Comparison of ENCODE assay signal across 10 mouse cellular contexts in genomic region chr5:30589069-30589468, GRCm38 (mm10). TPM values are rescaled to one million over a fixed set of nuclear protein-coding genes. Genes with fewer than 3 reads are reported as not detected.
DNase-seq lines count a peak whose midpoint lies in the region; ATAC-seq and TF ChIP-seq lines count a peak whose summit lies in the region.
"Had no signal": no experiment of that assay in that cellular context is flagged by ENCODE, and none has a peak within 500 bp of the region (broad histone marks: within the 10 kb centered on the region; RNA-seq: fewer than 3 reads in every experiment).

No protein-coding gene starts in this region.

- no peaks in the 10 kb centered on the region for H3K9me3 ChIP-seq in heart, embryonic 10.5 days
- H3K9me3 ChIP-seq in E14TG2a.4 (ENCODE audit: low read length), result no peaks in the 10 kb centered on the region
- no peaks in the 10 kb centered on the region for H3K9me3 ChIP-seq in forebrain, embryonic 15.5 days
- no peaks in the 10 kb centered on the region for H3K9me3 ChIP-seq in liver, embryonic 11.5 days (ENCODE audit: control insufficient read depth, low read length)

- ATAC-seq in forebrain, embryonic 15.5 days (replicated peaks), result no peak
- no peak for ATAC-seq in liver, embryonic 11.5 days (replicated peaks; ENCODE audit: low FRiP score)

- H3K36me3 ChIP-seq in heart, embryonic 10.5 days, result no peaks in the 10 kb centered on the region
- no peaks in the 10 kb centered on the region for H3K36me3 ChIP-seq in E14TG2a.4 (ENCODE audit: insufficient read depth, low read length)
- no peaks in the 10 kb centered on the region for H3K36me3 ChIP-seq in forebrain, embryonic 15.5 days
- H3K36me3 ChIP-seq in liver, embryonic 11.5 days (ENCODE audit: control insufficient read depth, insufficient read depth, low read length), result no peaks in the 10 kb centered on the region

- 43% methylated on average over 4 of the region's 4 CpGs for WGBS in heart, embryonic 10.5 days
- 44% methylated on average over 4 of the region's 4 CpGs for WGBS in forebrain, embryonic 15.5 days
- 58% methylated on average over 4 of the region's 4 CpGs for WGBS in liver, embryonic 11.5 days

- no peak for TF ChIP-seq CTCF in E14TG2a.4 (conservative IDR thresholded peaks at IDR 0.05; ENCODE audit: low read length)

- H3K4me3 ChIP-seq in heart, embryonic 10.5 days, result peak overlapping the region; percentile 66
- H3K4me3 ChIP-seq in E14TG2a.4 (replicated peaks; ENCODE audit: low read length), result peak overlapping the region; percentile 80
- H3K4me3 ChIP-seq in forebrain, embryonic 15.5 days, result peak overlapping the region; percentile 69
- no peak overlapping the region for H3K4me3 ChIP-seq in liver, embryonic 11.5 days (ENCODE audit: low read depth, low read length)

- H3K4me1 ChIP-seq in heart, embryonic 10.5 days, result peaks cover 76% of the 10 kb centered on the region
- H3K4me1 ChIP-seq in E14TG2a.4 (replicated peaks; ENCODE audit: low read depth, low read length), result peaks cover 6% of the 10 kb centered on the region
- peaks cover 18% of the 10 kb centered on the region for H3K4me1 ChIP-seq in forebrain, embryonic 15.5 days
- H3K4me1 ChIP-seq in liver, embryonic 11.5 days (replicated peaks; ENCODE audit: control insufficient read depth, insufficient read depth, low read length), result no peaks in the 10 kb centered on the region

- no peak for DNase-seq in heart, embryonic 10.5 days (ENCODE audit: low spot score)
- no peak for DNase-seq in heart, postnatal 36 days
- DNase-seq in liver, embryonic 11.5 days (ENCODE audit: low spot score), result no peak
- no peak for DNase-seq in retina, embryonic 14.5 days (ENCODE audit: low spot score)
- no peak for DNase-seq in cerebellum, postnatal 36 days
- DNase-seq in left cerebral cortex, postnatal 25 days (ENCODE audit: low spot score in 2 of 2), result no peak
- DNase-seq: B cell, adult 2 months had no signal

- intact Hi-C loops in heart, postnatal 36 days (cut with DNase I), result loop anchor here (2.0 to 5.0 kb wide), 2 partner anchors 26 to 72 kb away; no protein-coding TSS in a partner anchor
- intact Hi-C loops in left cerebral cortex, postnatal 25 days (cut with DNase I), result loop anchor here (5.0 kb wide), 2 partner anchors 53 to 72 kb away; no protein-coding TSS in a partner anchor

- peak overlapping the region; percentile 80 for H3K27ac ChIP-seq in heart, embryonic 10.5 days
- H3K27ac ChIP-seq in forebrain, embryonic 15.5 days (replicated peaks), result no peak overlapping the region
- H3K27ac ChIP-seq in liver, embryonic 11.5 days (ENCODE audit: low read depth, low read length), result no peak overlapping the region

- peaks cover 51% of the 10 kb centered on the region for H3K27me3 ChIP-seq in heart, embryonic 10.5 days (ENCODE audit: insufficient read depth, poor library complexity, severe bottlenecking)
- H3K27me3 ChIP-seq in E14TG2a.4 (ENCODE audit: insufficient read depth, low read length), result peaks cover 76% of the 10 kb centered on the region
- peaks cover 31% of the 10 kb centered on the region for H3K27me3 ChIP-seq in forebrain, embryonic 15.5 days
- H3K27me3 ChIP-seq in liver, embryonic 11.5 days (replicated peaks; ENCODE audit: control insufficient read depth, insufficient read depth, low read length), result peaks cover 47% of the 10 kb centered on the region

- H3K4me2 ChIP-seq in forebrain, embryonic 15.5 days (replicated peaks), result peak overlapping the region; percentile 95
- peak overlapping the region; percentile 76 for H3K4me2 ChIP-seq in liver, embryonic 11.5 days

- peak overlapping the region; percentile 72 for H3K9ac ChIP-seq in forebrain, embryonic 15.5 days (replicated peaks)
- H3K9ac ChIP-seq in liver, embryonic 11.5 days (ENCODE audit: low read depth, low read length), result no peak overlapping the region

RNA-seq across cellular contexts. Expression of gene Kcnk3, which starts 1.1 kb away (rescaled TPM):
- 17.0 and 34.2 TPM in 2 replicates for polyA plus RNA-seq in heart, embryonic 10.5 days (2016; fragmentation: Nextera tagmentation; extraction: Ambion mirVana)
- total RNA-seq in heart, postnatal 36 days (2021), result 100 to 1,000 TPM; 234 to 245 TPM
- polyA plus RNA-seq in forebrain, embryonic 15.5 days (2015; fragmentation: Nextera tagmentation; extraction: Ambion mirVana), result 2.3 and 3.1 TPM in 2 replicates
- polyA plus RNA-seq in liver, embryonic 11.5 days (2014; fragmentation: Nextera tagmentation; extraction: Ambion mirVana), result 0.75 and 1.6 TPM in 2 replicates
- total RNA-seq in left cerebral cortex, postnatal 25 days (2021), result 10 to 100 TPM; 21.3 to 21.6 TPM

RNA-seq across cellular contexts. Expression of gene Cib4, which starts 43.4 kb away (rescaled TPM):
- not detected in 2 replicates for polyA plus RNA-seq in heart, embryonic 10.5 days (2016; fragmentation: Nextera tagmentation; extraction: Ambion mirVana)
- not detected for total RNA-seq in heart, postnatal 36 days (2021)
- not detected in 2 replicates for polyA plus RNA-seq in forebrain, embryonic 15.5 days (2015; fragmentation: Nextera tagmentation; extraction: Ambion mirVana)
- not detected in 2 replicates for polyA plus RNA-seq in liver, embryonic 11.5 days (2014; fragmentation: Nextera tagmentation; extraction: Ambion mirVana)
- not detected for total RNA-seq in left cerebral cortex, postnatal 25 days (2021)
- total RNA-seq: layer of hippocampus, postnatal 36 days had no signal

RNA-seq across cellular contexts. Expression of gene Slc35f6, which starts 58.7 kb away (rescaled TPM):
- polyA plus RNA-seq in heart, embryonic 10.5 days (2016; fragmentation: Nextera tagmentation; extraction: Ambion mirVana), result 25.5 and 28.4 TPM in 2 replicates
- total RNA-seq in heart, postnatal 36 days (2021), result 10 to 100 TPM; 50.0 to 53.3 TPM
- 28.0 and 31.1 TPM in 2 replicates for polyA plus RNA-seq in forebrain, embryonic 15.5 days (2015; fragmentation: Nextera tagmentation; extraction: Ambion mirVana)
- 17.6 and 18.6 TPM in 2 replicates for polyA plus RNA-seq in liver, embryonic 11.5 days (2014; fragmentation: Nextera tagmentation; extraction: Ambion mirVana)
- total RNA-seq in left cerebral cortex, postnatal 25 days (2021), result 10 to 100 TPM; 40.5 to 40.9 TPM
